Mouse (Mus musculus) hindbrain, embryonic 13.5 days (tissue): Measurements from ENCODE around the gene Atg10. TPM values are rescaled to one million over a fixed set of nuclear protein-coding genes. Genes with fewer than 3 reads are reported as not detected.

ENCODE experiments used
- polyA plus RNA-seq: library from polyadenylated mRNA; unstranded; fragments of >200 nt; fragmentation: Nextera tagmentation; extraction: Ambion mirVana; gene quantifications from 2 replicates; pipeline ENCODE4 v1.2.1, GENCODE M21; 2015

The Atg10 gene
- polyA plus RNA-seq, 1 experiment from 2014 or later: 20.2 TPM

Other genes with a start within 250 kb of the Atg10 start
- 205 and 206 TPM in 2 replicates for gene Ssbp2, start 236.3 kb upstream of the Atg10 start, polyA plus RNA-seq